Mouse (Mus musculus): ENCODE results near the gene Dlx2. TPM values are rescaled to one million over a fixed set of nuclear protein-coding genes. Genes with fewer than 3 reads are reported as not detected.

Gene Dlx2
- polyA plus RNA-seq, 1 experiment from 2014 or later, result 0.41 TPM

DNA sequence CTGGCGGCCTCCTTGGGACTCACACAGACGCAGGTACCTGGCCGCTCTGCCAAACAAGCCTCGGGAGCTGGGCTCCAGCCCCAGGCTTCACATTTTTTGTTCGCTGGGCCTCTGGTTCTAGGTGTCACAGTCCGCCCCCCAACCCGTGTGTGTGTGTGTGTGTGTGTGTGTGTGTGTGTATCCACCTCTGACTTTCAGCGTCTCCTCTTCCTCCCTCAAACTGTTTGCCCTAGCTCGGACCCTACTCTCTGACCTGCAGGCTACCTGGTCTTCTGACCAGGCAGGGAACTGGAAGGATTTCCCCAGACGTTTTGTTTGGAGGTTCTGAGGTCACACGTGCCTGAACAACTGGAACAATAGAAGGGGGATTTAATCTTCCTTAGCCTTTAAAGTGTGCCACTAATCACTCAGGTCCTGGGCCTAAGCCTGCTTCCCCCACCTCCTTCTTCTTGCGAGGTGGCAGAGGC is 15.4 kb downstream of the Dlx2 start:
- no peak overlapping the region for H3K4me2 ChIP-seq (ENCODE audit: low read length)
- under 1% methylated on average over 11 of the region's 12 CpGs for WGBS
- H3K9me3 ChIP-seq (ENCODE audit: control insufficient read depth, low read length), result no peaks in the 10 kb centered on the region
- ATAC-seq (ENCODE audit: low FRiP score, low TSS enrichment) (no peak), DNase-seq (no peak)
- no peak overlapping the region; the same call in 1 of the 2 replicates for H3K27ac ChIP-seq (replicated peaks; ENCODE audit: low read depth, low read length)
- H3K9ac ChIP-seq (replicated peaks; ENCODE audit: low read length), result no peak overlapping the region
- 0 out of 2 replicates have a peak overlapping the region, but pooled peaks have one; percentile 34 for H3K4me3 ChIP-seq (replicated peaks; ENCODE audit: low read depth, low read length)
- peaks cover 95% of the 10 kb centered on the region for H3K27me3 ChIP-seq (ENCODE audit: control insufficient read depth, insufficient read depth, low read length)
- no peaks in the 10 kb centered on the region for H3K4me1 ChIP-seq (ENCODE audit: control insufficient read depth, insufficient read depth, low read length)
- no peaks in the 10 kb centered on the region for H3K36me3 ChIP-seq (ENCODE audit: control insufficient read depth, insufficient read depth, low read length)

DNA sequence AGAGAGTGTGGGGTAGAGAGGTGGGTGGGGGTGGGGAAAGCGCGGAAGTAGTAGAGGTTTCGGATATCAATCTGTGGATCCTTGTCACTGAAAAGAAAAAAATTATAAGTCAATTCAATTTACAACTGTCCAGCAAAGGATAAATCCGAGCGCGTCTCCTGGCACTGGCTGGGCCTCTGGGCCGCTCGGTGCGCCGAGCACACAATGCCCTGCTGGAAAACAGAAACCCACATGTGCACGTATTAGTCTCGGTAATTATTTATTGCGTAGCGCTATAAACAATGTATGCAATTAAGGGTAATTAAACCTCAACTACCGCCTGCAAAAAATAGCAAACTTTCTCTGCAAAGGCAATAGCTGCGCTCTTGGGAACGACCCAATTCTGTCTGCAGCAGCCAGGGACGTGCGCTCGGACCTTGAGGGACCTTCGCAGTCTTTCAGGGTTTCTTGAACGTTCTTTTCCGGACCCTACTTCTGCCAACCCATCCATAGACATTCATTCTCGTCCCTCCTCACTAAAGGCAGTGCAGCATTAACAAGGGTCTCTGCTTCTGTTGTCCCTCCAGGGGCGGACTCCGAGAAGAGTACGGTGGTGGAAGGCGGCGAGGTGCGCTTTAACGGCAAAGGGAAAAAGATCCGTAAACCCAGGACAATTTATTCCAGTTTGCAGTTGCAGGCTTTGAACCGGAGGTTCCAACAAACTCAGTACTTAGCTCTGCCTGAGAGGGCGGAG is 16.0 kb downstream of the Dlx2 start:
- Histone ChIP-seq H3K4me1 (ENCODE audit: control insufficient read depth, insufficient read depth, low read length) (no peaks in the 10 kb centered on the region), H3K4me2 (ENCODE audit: low read length) (no peak overlapping the region; the same call in 1 of the 2 replicates), H3K36me3 (ENCODE audit: control insufficient read depth, insufficient read depth, low read length) (no peaks in the 10 kb centered on the region), H3K27ac (replicated peaks; ENCODE audit: low read depth, low read length) (no peak overlapping the region; the same call in 1 of the 2 replicates), H3K27me3 (ENCODE audit: control insufficient read depth, insufficient read depth, low read length) (peaks cover 96% of the 10 kb centered on the region), H3K9ac (replicated peaks; ENCODE audit: low read length) (no peak overlapping the region), H3K4me3 (replicated peaks; ENCODE audit: low read depth, low read length) (peak overlapping the region; percentile 34), H3K9me3 (ENCODE audit: control insufficient read depth, low read length) (no peaks in the 10 kb centered on the region)
- ATAC-seq (ENCODE audit: low FRiP score, low TSS enrichment) (no peak), DNase-seq (peak; percentile 43)
- WGBS, result under 1% methylated on average over 34 of the region's 34 CpGs

DNA sequence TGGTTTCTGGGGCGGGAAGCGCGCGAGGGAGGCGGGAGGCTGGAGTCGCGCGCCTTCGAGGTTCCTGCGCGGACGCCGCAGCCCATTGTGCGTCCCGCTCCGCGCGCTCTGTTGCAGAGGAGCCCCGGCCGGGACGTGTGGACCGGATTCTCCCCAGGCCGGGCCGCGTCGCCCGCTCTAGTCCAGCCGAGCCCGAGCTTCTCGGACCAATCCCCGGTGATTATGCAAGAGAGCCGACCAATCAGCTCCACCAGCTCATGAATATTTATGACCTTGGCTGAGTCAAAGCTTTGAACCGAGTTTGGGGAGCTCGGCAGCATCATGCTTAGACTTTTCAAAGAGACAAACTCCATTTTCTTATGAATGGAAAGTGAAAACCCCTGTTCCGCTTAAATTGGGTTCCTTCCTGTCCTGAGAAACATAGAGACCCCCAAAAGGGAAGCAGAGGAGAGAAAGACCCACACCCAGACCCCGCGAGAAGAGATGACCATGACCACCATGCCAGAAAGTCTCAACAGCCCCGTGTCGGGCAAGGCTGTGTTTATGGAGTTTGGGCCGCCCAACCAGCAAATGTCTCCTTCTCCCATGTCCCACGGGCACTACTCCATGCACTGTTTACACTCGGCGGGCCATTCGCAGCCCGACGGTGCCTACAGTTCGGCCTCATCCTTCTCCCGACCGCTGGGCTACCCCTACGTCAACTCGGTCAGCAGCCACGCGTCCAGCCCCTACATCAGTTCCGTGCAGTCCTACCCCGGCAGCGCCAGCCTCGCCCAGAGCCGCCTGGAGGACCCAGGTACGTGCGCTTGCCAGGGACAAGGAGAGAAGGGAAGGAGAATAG is 16.8 kb downstream of the Dlx2 start:
- Histone ChIP-seq H3K27me3 (ENCODE audit: control insufficient read depth, insufficient read depth, low read length) (peaks cover 98% of the 10 kb centered on the region), H3K9ac (replicated peaks; ENCODE audit: low read length) (0 out of 2 replicates have a peak overlapping the region, but pooled peaks have one; percentile 29), H3K4me1 (ENCODE audit: control insufficient read depth, insufficient read depth, low read length) (no peaks in the 10 kb centered on the region), H3K4me2 (ENCODE audit: low read length) (peak overlapping the region; percentile 60), H3K4me3 (replicated peaks; ENCODE audit: low read depth, low read length) (peak overlapping the region; percentile 34), H3K9me3 (ENCODE audit: control insufficient read depth, low read length) (no peaks in the 10 kb centered on the region), H3K36me3 (ENCODE audit: control insufficient read depth, insufficient read depth, low read length) (no peaks in the 10 kb centered on the region), H3K27ac (replicated peaks; ENCODE audit: low read depth, low read length) (no peak overlapping the region)
- peak; percentile 87 for ATAC-seq (ENCODE audit: low FRiP score, low TSS enrichment)
- peak; percentile 87 for DNase-seq
- under 1% methylated on average over 57 of the region's 60 CpGs for WGBS

DNA sequence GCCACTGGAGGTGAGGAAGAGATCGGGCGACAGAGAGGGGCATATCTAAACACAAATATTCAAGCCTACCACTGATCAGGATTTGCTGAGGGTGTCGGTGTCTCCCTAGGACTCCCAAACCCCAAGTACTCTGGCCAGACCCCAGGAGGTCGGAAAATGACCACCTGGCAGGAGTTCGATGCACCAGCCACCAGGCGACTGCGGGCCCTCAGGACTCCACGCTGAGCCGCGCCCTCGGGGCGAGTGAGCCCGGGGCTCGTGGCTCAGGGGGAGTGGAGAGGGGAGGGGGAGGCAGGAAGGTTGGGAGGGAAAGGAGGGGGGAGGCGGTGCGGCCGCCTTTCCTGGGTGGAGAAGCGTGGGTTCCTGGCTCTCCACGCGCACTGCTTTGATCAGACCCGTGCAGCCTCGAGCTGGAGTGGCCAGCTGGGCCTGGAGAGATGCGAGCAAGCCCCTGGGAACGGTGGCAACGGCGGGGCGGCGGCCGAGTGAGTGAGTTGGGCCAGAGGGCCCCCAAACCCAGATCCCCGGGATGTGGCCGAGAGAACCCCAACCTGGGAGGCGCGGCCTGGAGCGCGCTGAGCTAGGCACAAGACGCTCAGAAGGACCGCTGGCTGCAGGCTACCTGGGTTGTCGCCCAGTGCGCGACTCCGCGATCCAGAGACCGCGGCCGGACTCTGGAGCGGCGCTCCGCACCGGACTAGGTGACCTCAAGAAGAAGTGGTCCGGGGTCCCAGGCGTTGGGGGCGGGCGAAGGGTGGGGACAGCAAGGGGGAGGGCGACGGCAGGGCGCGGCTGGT is 17.6 kb downstream of the Dlx2 start:
- peak overlapping the region; percentile 60 for H3K4me2 ChIP-seq (ENCODE audit: low read length)
- peak overlapping the region; percentile 41 for H3K27ac ChIP-seq (replicated peaks; ENCODE audit: low read depth, low read length)
- H3K4me1 ChIP-seq (ENCODE audit: control insufficient read depth, insufficient read depth, low read length), result no peaks in the 10 kb centered on the region
- DNase-seq, result peak; percentile 42
- peaks cover 98% of the 10 kb centered on the region for H3K27me3 ChIP-seq (ENCODE audit: control insufficient read depth, insufficient read depth, low read length)
- no peaks in the 10 kb centered on the region for H3K9me3 ChIP-seq (ENCODE audit: control insufficient read depth, low read length)
- H3K9ac ChIP-seq (replicated peaks; ENCODE audit: low read length), result 0 out of 2 replicates have a peak overlapping the region, but pooled peaks have one; percentile 29
- H3K4me3 ChIP-seq (replicated peaks; ENCODE audit: low read depth, low read length), result peak overlapping the region; percentile 34
- whole genome bisulfite sequencing, result under 1% methylated on average over 57 of the region's 57 CpGs
- no peaks in the 10 kb centered on the region for H3K36me3 ChIP-seq (ENCODE audit: control insufficient read depth, insufficient read depth, low read length)
- peak; percentile 51; the same call in 1 of the 2 replicates for ATAC-seq (ENCODE audit: low FRiP score, low TSS enrichment)

DNA sequence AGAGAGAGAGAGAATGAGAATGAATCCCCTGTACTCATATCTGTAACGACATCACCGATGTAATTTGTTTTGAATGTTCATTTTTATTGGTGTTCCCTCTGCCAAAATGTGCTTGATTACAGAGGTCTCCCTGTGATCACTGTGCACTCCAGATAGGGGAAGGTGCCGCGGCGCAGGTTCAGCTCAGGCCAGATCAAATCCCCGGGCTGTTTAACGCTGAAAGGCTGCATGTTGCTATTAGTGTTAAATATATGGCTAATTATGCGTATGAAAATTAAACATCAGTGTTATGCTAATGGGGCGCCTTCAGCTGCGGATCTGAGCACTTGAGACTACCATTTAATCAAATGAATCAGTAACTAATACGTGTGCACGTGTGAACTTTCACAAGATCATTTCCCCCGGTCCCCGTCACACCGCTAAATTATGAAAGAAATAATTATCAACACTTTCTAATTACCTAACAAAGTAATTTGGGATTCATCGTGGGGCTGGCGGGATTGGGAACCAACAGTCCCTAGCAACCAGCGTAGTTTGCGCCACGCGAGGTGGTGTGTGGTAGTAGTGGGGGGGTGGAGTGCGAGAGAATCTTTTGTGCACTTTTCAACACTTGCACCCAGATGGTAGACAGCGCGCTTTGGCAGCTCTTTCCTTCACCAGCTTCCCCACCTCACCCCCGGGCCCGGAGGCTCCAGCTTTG is 18.4 kb downstream of the Dlx2 start, which contains the start of gene Dlx1:
Gene Dlx1 (plus strand): TSS at position 100 of the 700 bp plus-strand sequence.
- Histone ChIP-seq H3K27ac (replicated peaks; ENCODE audit: low read depth, low read length) (peak within 1 kb of the TSS; percentile 41), H3K9ac (replicated peaks; ENCODE audit: low read length) (no peak within 1 kb of the TSS), H3K4me1 (ENCODE audit: control insufficient read depth, insufficient read depth, low read length) (no peaks in the 10 kb centered on the region), H3K27me3 (ENCODE audit: control insufficient read depth, insufficient read depth, low read length) (peaks cover 98% of the 10 kb centered on the region), H3K4me2 (ENCODE audit: low read length) (peak within 1 kb of the TSS; percentile 60), H3K9me3 (ENCODE audit: control insufficient read depth, low read length) (no peaks in the 10 kb centered on the region), H3K4me3 (replicated peaks; ENCODE audit: low read depth, low read length) (peak within 1 kb of the TSS; percentile 34), H3K36me3 (ENCODE audit: control insufficient read depth, insufficient read depth, low read length) (no peaks in the 10 kb centered on the region)
- no peak for ATAC-seq (ENCODE audit: low FRiP score, low TSS enrichment)
- WGBS, result under 1% methylated on average over 26 of the region's 26 CpGs
- peak; percentile 47 for DNase-seq

DNA sequence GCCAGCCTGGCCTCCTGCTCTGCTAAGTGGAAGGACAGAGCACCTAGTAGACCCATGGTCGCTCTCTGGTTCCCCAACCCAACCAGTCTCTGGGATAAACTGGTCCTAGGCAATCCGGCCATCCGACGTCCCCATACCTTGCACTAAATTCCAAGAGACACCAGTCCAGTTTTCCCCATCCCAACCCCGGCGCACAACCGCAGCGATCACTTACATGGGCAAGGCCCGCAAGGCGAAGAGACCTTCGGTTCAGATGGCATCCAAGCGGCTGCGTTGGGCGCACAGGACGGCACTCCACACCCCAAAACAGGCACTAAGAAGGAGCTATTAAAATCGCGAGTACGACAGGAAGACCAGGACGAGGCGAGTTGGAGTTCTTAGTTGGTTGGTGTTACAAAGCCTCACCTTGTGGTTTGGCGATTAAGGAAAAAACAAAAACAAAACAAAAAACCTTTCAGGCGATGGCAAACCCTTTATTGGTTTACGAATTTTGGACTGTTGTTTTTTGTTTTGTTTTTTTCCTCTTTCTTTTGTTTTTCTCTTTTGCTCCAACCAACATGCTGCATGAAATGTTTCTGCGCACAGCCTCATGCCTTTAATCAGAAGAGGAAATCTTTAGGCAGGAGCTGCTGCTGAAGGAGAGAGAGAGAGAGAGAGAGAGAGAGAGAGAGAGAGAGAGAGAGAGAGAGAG is 19.1 kb downstream of the Dlx2 start:
- H3K27ac ChIP-seq (replicated peaks; ENCODE audit: low read depth, low read length), result no peak overlapping the region

DNA sequence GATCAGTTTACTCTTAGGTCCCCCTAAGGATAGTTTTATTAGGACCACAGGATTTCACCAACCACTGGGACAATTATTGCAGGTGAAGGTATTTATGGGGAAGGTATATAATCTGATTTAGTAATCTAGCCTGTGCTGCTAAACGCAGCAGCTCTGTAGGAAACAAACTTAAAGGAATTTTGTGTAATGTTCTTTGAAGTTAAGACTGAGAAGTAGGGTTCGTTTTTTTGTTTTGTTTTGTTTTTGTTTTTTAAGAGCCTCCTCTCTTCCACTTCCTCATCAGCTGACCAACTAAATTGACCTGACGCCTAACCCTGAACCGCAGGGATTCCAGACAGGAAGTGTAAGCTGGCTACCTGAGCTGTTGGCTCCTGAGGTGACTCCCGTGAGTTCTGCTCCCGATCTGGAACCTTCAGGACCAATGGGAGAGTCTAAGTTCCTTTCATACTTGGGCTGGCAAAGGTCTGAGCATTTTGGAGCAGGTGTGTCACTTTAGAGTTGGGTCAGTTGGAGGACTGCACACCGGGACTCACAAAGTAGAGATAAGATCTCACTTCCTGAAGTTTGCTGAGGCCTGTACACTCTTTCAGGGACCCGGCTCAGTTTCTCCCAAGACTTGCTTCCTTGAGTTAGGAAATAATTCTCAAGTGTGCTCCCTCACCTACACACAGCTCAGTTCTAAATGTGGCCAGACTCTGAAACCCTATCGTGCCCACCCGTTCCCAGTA is 19.8 kb downstream of the Dlx2 start:
- Histone ChIP-seq H3K9ac (replicated peaks; ENCODE audit: low read length) (no peak overlapping the region), H3K4me3 (replicated peaks; ENCODE audit: low read depth, low read length) (no peak overlapping the region), H3K27ac (replicated peaks; ENCODE audit: low read depth, low read length) (no peak overlapping the region), H3K9me3 (ENCODE audit: control insufficient read depth, low read length) (no peaks in the 10 kb centered on the region), H3K36me3 (ENCODE audit: control insufficient read depth, insufficient read depth, low read length) (no peaks in the 10 kb centered on the region), H3K27me3 (ENCODE audit: control insufficient read depth, insufficient read depth, low read length) (peaks cover 93% of the 10 kb centered on the region), H3K4me2 (ENCODE audit: low read length) (no peak overlapping the region), H3K4me1 (ENCODE audit: control insufficient read depth, insufficient read depth, low read length) (no peaks in the 10 kb centered on the region)
- 3% methylated on average over 10 of the region's 10 CpGs for WGBS
- no peak for ATAC-seq (ENCODE audit: low FRiP score, low TSS enrichment)
- no peak for DNase-seq

More for the DNA sequence above, 19.1 kb downstream of the Dlx2 start:
- H3K9me3 ChIP-seq (ENCODE audit: control insufficient read depth, low read length), result no peaks in the 10 kb centered on the region
- H3K27me3 ChIP-seq (ENCODE audit: control insufficient read depth, insufficient read depth, low read length), result peaks cover 98% of the 10 kb centered on the region
- no peak overlapping the region for H3K9ac ChIP-seq (replicated peaks; ENCODE audit: low read length)
- H3K36me3 ChIP-seq (ENCODE audit: control insufficient read depth, insufficient read depth, low read length), result no peaks in the 10 kb centered on the region
- peak; percentile 41 for DNase-seq
- no peak overlapping the region for H3K4me3 ChIP-seq (replicated peaks; ENCODE audit: low read depth, low read length)
- no peak for ATAC-seq (ENCODE audit: low FRiP score, low TSS enrichment)
- no peaks in the 10 kb centered on the region for H3K4me1 ChIP-seq (ENCODE audit: control insufficient read depth, insufficient read depth, low read length)
- WGBS, result 3% methylated on average over 24 of the region's 24 CpGs
- H3K4me2 ChIP-seq (ENCODE audit: low read length), result no peak overlapping the region
